10 mouse cellular contexts compared by ENCODE assay signal in genomic region chr8:119496848-119497247, GRCm38 (mm10). TPM values are rescaled to one million over a fixed set of nuclear protein-coding genes. Genes with fewer than 3 reads are reported as not detected.
DNase-seq lines count a peak whose midpoint lies in the region; ATAC-seq and TF ChIP-seq lines count a peak whose summit lies in the region.
"Had no signal": no experiment of that assay in that cellular context is flagged by ENCODE, and none has a peak within 500 bp of the region (broad histone marks: within the 10 kb centered on the region; RNA-seq: fewer than 3 reads in every experiment).

No protein-coding gene starts in this region.

- no peak for ATAC-seq in midbrain, embryonic 11.5 days (ENCODE audit: low FRiP score)
- ATAC-seq in common myeloid progenitor, adult 5-6 weeks (replicated peaks; ENCODE audit: low read depth, poor library complexity, severe bottlenecking): peak; percentile 68

- H3K4me3 ChIP-seq in midbrain, embryonic 10.5 days: no peak overlapping the region
- H3K4me3 ChIP-seq in midbrain, embryonic 11.5 days (ENCODE audit: low read depth, low read length): no peak overlapping the region
- H3K4me3 ChIP-seq in MEL (ENCODE audit: control insufficient read depth in 1 of 2, insufficient read depth in 1 of 2, low read depth in 2 of 2, low read length in 2 of 2): no peak overlapping the region
- H3K4me3 ChIP-seq: embryonic facial prominence, embryonic 15.5 days; limb, embryonic 12.5 days; stomach, embryonic 15.5 days had no signal

- H3K9ac ChIP-seq in midbrain, embryonic 11.5 days (ENCODE audit: low read length): no peak overlapping the region
- no peak overlapping the region for H3K9ac ChIP-seq in MEL (ENCODE audit: control insufficient read depth, low read depth, low read length, poor library complexity, severe bottlenecking)
- H3K9ac ChIP-seq: embryonic facial prominence, embryonic 15.5 days; limb, embryonic 12.5 days; stomach, embryonic 15.5 days had no signal

- peaks cover 36% of the 10 kb centered on the region for H3K4me1 ChIP-seq in midbrain, embryonic 10.5 days
- no peaks in the 10 kb centered on the region for H3K4me1 ChIP-seq in midbrain, embryonic 11.5 days (ENCODE audit: control insufficient read depth, insufficient read depth, low read length)
- H3K4me1 ChIP-seq in MEL (ENCODE audit: control insufficient read depth in 1 of 2, insufficient read depth in 2 of 2, low read length in 2 of 2): no peaks in the 10 kb centered on the region
- H3K4me1 ChIP-seq: embryonic facial prominence, embryonic 15.5 days; stomach, embryonic 15.5 days had no signal

- no peaks in the 10 kb centered on the region for H3K79me2 ChIP-seq in MEL (ENCODE audit: control insufficient read depth, insufficient read depth, low read length, poor library complexity)

- H3K9me3 ChIP-seq in midbrain, embryonic 10.5 days (replicated peaks): no peaks in the 10 kb centered on the region
- no peaks in the 10 kb centered on the region for H3K9me3 ChIP-seq in midbrain, embryonic 11.5 days (ENCODE audit: control insufficient read depth, low read length)
- H3K9me3 ChIP-seq in MEL (replicated peaks; ENCODE audit: insufficient read depth, low read length): no peaks in the 10 kb centered on the region
- H3K9me3 ChIP-seq: embryonic facial prominence, embryonic 15.5 days; limb, embryonic 12.5 days; stomach, embryonic 15.5 days had no signal

- 29% methylated on average over 6 of the region's 6 CpGs for WGBS in midbrain, embryonic 10.5 days
- WGBS in midbrain, embryonic 11.5 days: 24% methylated on average over 6 of the region's 6 CpGs

- H3K36me3 ChIP-seq in midbrain, embryonic 10.5 days: no peaks in the 10 kb centered on the region
- H3K36me3 ChIP-seq in midbrain, embryonic 11.5 days (ENCODE audit: control insufficient read depth, insufficient read depth, low read length): no peaks in the 10 kb centered on the region
- H3K36me3 ChIP-seq in MEL (ENCODE audit: control insufficient read depth in 1 of 2, insufficient read depth in 2 of 2, low read length in 2 of 2): no peaks in the 10 kb centered on the region
- H3K36me3 ChIP-seq: embryonic facial prominence, embryonic 15.5 days; limb, embryonic 12.5 days; stomach, embryonic 15.5 days had no signal

- peak; percentile 36 for DNase-seq in midbrain, embryonic 10.5 days (ENCODE audit: low spot score)
- DNase-seq in midbrain, embryonic 11.5 days (ENCODE audit: low spot score, missing footprints): no peak
- peak; percentile 55 for DNase-seq in MEL (ENCODE audit: low read depth, low spot score)
- DNase-seq in kidney, adult 8-10 months: peak; percentile 14 to 74
- DNase-seq in lung, postnatal 36 days: peak; percentile 62
- DNase-seq in thymus, postnatal 25 days: peak; percentile 52

- H3K27me3 ChIP-seq in midbrain, embryonic 10.5 days (ENCODE audit: low read depth, poor library complexity, severe bottlenecking): peaks cover 24% of the 10 kb centered on the region; the same call in 1 of the 2 replicates
- H3K27me3 ChIP-seq in midbrain, embryonic 11.5 days (ENCODE audit: control insufficient read depth, insufficient read depth, low read length): no peaks in the 10 kb centered on the region
- H3K27me3 ChIP-seq in MEL (ENCODE audit: control insufficient read depth in 1 of 2, insufficient read depth in 2 of 2, low read length in 2 of 2): no peaks in the 10 kb centered on the region
- H3K27me3 ChIP-seq: embryonic facial prominence, embryonic 15.5 days; stomach, embryonic 15.5 days had no signal

- no peak overlapping the region for H3K4me2 ChIP-seq in midbrain, embryonic 11.5 days
- H3K4me2 ChIP-seq: embryonic facial prominence, embryonic 15.5 days; limb, embryonic 12.5 days; stomach, embryonic 15.5 days had no signal

- TF ChIP-seq POLR2A in MEL (IDR thresholded peaks at IDR 0.05; ENCODE audit: control insufficient read depth in 1 of 2, insufficient read depth in 1 of 2, low read depth in 1 of 2, low read length in 2 of 2, poor library complexity in 1 of 2): no peak

- peak; percentile 79 for TF ChIP-seq RAD21 in MEL (IDR thresholded peaks at IDR 0.05; ENCODE audit: low read depth, low read length)

- peak; percentile 84 to 91 (median 88) for TF ChIP-seq CTCF in MEL (IDR thresholded peaks at IDR 0.05 in 2 of 3, conservative IDR thresholded peaks at IDR 0.05 in 1 of 3; ENCODE audit: control insufficient read depth in 1 of 3, insufficient read depth in 1 of 3, low read depth in 2 of 3, low read length in 3 of 3, poor library complexity in 1 of 3, severe bottlenecking in 1 of 3)

- TF ChIP-seq EP300 in MEL (IDR thresholded peaks at IDR 0.05; ENCODE audit: low read depth in 1 of 2, low read length in 2 of 2): no peak

- no peak overlapping the region for H3K27ac ChIP-seq in midbrain, embryonic 10.5 days (replicated peaks)
- H3K27ac ChIP-seq in midbrain, embryonic 11.5 days (ENCODE audit: low read depth, low read length): no peak overlapping the region
- H3K27ac ChIP-seq in MEL (ENCODE audit: control insufficient read depth, low read depth, low read length): no peak overlapping the region
- H3K27ac ChIP-seq: embryonic facial prominence, embryonic 15.5 days; limb, embryonic 12.5 days; stomach, embryonic 15.5 days had no signal

TF ChIP-seq in MEL, 35 proteins besides CTCF, POLR2A, EP300 and RAD21:
- no peak for TF ChIP-seq E2F4 (IDR thresholded peaks at IDR 0.05; ENCODE audit: borderline replicate concordance, low read depth, low read length)
- no peak for TF ChIP-seq ZKSCAN1 (IDR thresholded peaks at IDR 0.05; ENCODE audit: low read depth, low read length)
- no peak for TF ChIP-seq POLR2AphosphoS2 (IDR thresholded peaks at IDR 0.05; ENCODE audit: low read length)
- TF ChIP-seq GATA1 (IDR thresholded peaks at IDR 0.05; ENCODE audit: low read depth, low read length): no peak
- TF ChIP-seq MAFK (IDR thresholded peaks at IDR 0.05; ENCODE audit: borderline replicate concordance, low read depth, low read length): no peak
- no peak for TF ChIP-seq USF2 (IDR thresholded peaks at IDR 0.05; ENCODE audit: borderline replicate concordance in 1 of 2, insufficient read depth in 1 of 2, low read depth in 1 of 2, low read length in 2 of 2)
- peak; percentile 76 for TF ChIP-seq SMC3 (IDR thresholded peaks at IDR 0.05; ENCODE audit: low read depth, low read length)
- no peak for TF ChIP-seq ELF1 (IDR thresholded peaks at IDR 0.05; ENCODE audit: low read depth, low read length)
- TF ChIP-seq JUND (IDR thresholded peaks at IDR 0.05; ENCODE audit: low read depth, low read length): no peak
- no peak for TF ChIP-seq GABPA (IDR thresholded peaks at IDR 0.05; ENCODE audit: low read depth, low read length)
- no peak for TF ChIP-seq ZMIZ1 (IDR thresholded peaks at IDR 0.05; ENCODE audit: low read depth, low read length)
- no peak for TF ChIP-seq MEF2A (IDR thresholded peaks at IDR 0.05; ENCODE audit: extremely low read depth, insufficient replicate concordance, low read depth, low read length, poor library complexity, severe bottlenecking)
- TF ChIP-seq ZC3H11A (IDR thresholded peaks at IDR 0.05; ENCODE audit: low read depth, low read length): peak; percentile 45
- no peak for TF ChIP-seq TBP (IDR thresholded peaks at IDR 0.05; ENCODE audit: low read depth, low read length)
- TF ChIP-seq TAL1 (IDR thresholded peaks at IDR 0.05; ENCODE audit: low read length): no peak
- TF ChIP-seq ETS1 (IDR thresholded peaks at IDR 0.05; ENCODE audit: low read depth, low read length): no peak
- no peak for TF ChIP-seq BHLHE40 (IDR thresholded peaks at IDR 0.05; ENCODE audit: borderline replicate concordance, low read depth, low read length)

RNA-seq across cellular contexts. Expression of gene Slc38a8, which starts 4.7 kb away (rescaled TPM):
- 0.15 and 1.1 TPM in 2 replicates for polyA plus RNA-seq in midbrain, embryonic 10.5 days (2016; fragmentation: Nextera tagmentation; extraction: Ambion mirVana)
- not detected in 2 replicates for polyA plus RNA-seq in midbrain, embryonic 11.5 days (2014; fragmentation: Nextera tagmentation; extraction: Ambion mirVana)
- total RNA-seq in MEL (2012; rRNA removed): not detected in 2 replicates
- polyA plus RNA-seq in MEL (2012; ENCODE audit: insufficient read depth in 1 of 2, insufficient read length in 2 of 2, low read depth in 1 of 2, low replicate concordance in 2 of 2, missing spikeins in 1 of 2): not detected
- not detected in 2 replicates for total RNA-seq in common myeloid progenitor, adult 5-6 weeks (2017)
- polyA plus RNA-seq: stomach, embryonic 15.5 days had no signal

RNA-seq across cellular contexts. Expression of gene Necab2, which starts 50.3 kb away (rescaled TPM):
- 16.3 and 17.0 TPM in 2 replicates for polyA plus RNA-seq in midbrain, embryonic 10.5 days (2016; fragmentation: Nextera tagmentation; extraction: Ambion mirVana)
- polyA plus RNA-seq in midbrain, embryonic 11.5 days (2014; fragmentation: Nextera tagmentation; extraction: Ambion mirVana): 18.9 and 20.3 TPM in 2 replicates
- total RNA-seq in MEL (2012; rRNA removed): not detected in 2 replicates
- under 1 TPM in 1 of 2 experiments, not detected in 1; 0.06 TPM for polyA plus RNA-seq in MEL (2012; ENCODE audit: insufficient read depth in 1 of 2, insufficient read length in 2 of 2, low read depth in 1 of 2, low replicate concordance in 2 of 2, missing spikeins in 1 of 2)
- not detected in 2 replicates for total RNA-seq in common myeloid progenitor, adult 5-6 weeks (2017)

Comparison
In these comparisons a context has a peak if more than half of its experiments do, and no peak if none do; other contexts are left out.
1. RNA of gene Necab2, which starts 50.3 kb away (polyA plus RNA-seq): 18.9 to 20.3 TPM in midbrain, embryonic 11.5 days and 16.3 to 17.0 TPM in midbrain, embryonic 10.5 days; 0.06 TPM in MEL; every median in the first group is over 10 times any median in the second.